Mouse (Mus musculus) embryonic facial prominence, embryonic 12.5 days (tissue): ENCODE measurements around the gene Zfp334. TPM values are rescaled to one million over a fixed set of nuclear protein-coding genes. Genes with fewer than 3 reads are reported as not detected.

Source experiments
- ATAC-seq: fragments of 200-750 bp; cut with Nextera tagmentation; 2 replicates; pipeline ENCODE4 v1.8.0; 2017; ENCODE audit not compliant: insufficient number of reproducible peaks, insufficient read depth, low FRiP score, low TSS enrichment
- H3K27ac ChIP-seq: fragments of 300-500 bp; sonication (generic); 2 replicates; pipeline ENCODE4 v1.5.1; 2016; ENCODE audit warnings: mild to moderate bottlenecking
- H3K27me3 ChIP-seq: fragments of 300-500 bp; sonication (generic); 2 replicates; pipeline ENCODE4 v1.6.1; 2016; ENCODE audit warnings: mild to moderate bottlenecking, moderate library complexity
- H3K36me3 ChIP-seq: fragments of 300-500 bp; sonication (generic); 2 replicates; pipeline ENCODE4 v1.6.1; 2016; ENCODE audit warnings: mild to moderate bottlenecking
- H3K4me1 ChIP-seq: fragments of 300-500 bp; sonication (generic); 2 replicates; pipeline ENCODE4 v1.6.1; 2016
- H3K4me2 ChIP-seq: fragments of 300-500 bp; sonication (generic); replicated peaks from 2 replicates; pipeline ENCODE4 v1.6.1; 2016; ENCODE audit warnings: mild to moderate bottlenecking, moderate library complexity
- H3K4me3 ChIP-seq: fragments of 300-500 bp; sonication (generic); 2 replicates; pipeline ENCODE4 v1.5.1; 2016; ENCODE audit warnings: mild to moderate bottlenecking
- H3K9ac ChIP-seq: fragments of 300-500 bp; sonication (generic); 2 replicates; pipeline ENCODE4 v1.6.1; 2016; ENCODE audit warnings: mild to moderate bottlenecking, moderate library complexity
- H3K9me3 ChIP-seq: fragments of 300-500 bp; sonication (generic); 2 replicates; pipeline ENCODE4 v1.6.1; 2016; ENCODE audit warnings: mild to moderate bottlenecking, moderate library complexity
- WGBS: fragments of 180-500 bp; shearing (Covaris S2); methylation state at CpG from one replicate; pipeline ENCODE4 v1.1.7; 2016; 5-methylcytosine and 5-hydroxymethylcytosine counted together
- polyA plus RNA-seq: library from polyadenylated mRNA; unstranded; fragments of >200 nt; fragmentation: Nextera tagmentation; extraction: Ambion mirVana; gene quantifications from 2 replicates; pipeline ENCODE4 v1.2.1, GENCODE M21; 2016

Gene Zfp334
- polyA plus RNA-seq, 1 experiment from 2014 or later = 17.1 TPM

DNA sequence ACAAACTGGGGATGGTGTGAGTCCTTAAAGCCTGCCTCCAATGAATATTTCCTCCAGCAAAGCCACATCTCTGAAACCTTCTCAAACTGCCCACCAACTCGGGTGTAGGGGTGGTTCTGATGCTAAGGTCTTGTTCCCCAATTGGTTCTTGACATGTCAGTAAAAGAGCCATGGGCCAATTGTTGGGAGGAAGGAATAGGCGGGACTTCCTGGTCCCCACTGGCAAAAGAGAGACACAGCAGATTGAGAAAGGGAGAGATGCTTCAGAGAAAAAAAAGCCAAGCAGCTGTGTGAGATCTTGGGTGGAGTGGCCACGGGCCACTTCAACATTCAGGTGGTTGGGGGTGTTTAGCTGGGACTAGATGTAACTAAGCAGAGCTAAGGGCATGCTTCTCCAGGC lies 17.0 kb downstream of the Zfp334 start:
- Histone ChIP-seq H3K36me3 (peaks cover 17% of the 10 kb centered on the region), H3K27me3 (peaks cover 3% of the 10 kb centered on the region), H3K4me3 (no peak overlapping the region), H3K9ac (no peak overlapping the region), H3K9me3 (no peaks in the 10 kb centered on the region), H3K27ac (no peak overlapping the region), H3K4me1 (peaks cover 15% of the 10 kb centered on the region; the same call in 1 of the 2 replicates), H3K4me2 (0 out of 2 replicates have a peak overlapping the region, but pooled peaks have one; percentile 2)
- no peak for ATAC-seq
- WGBS = 27% methylated on average over 3 of the region's 3 CpGs

DNA sequence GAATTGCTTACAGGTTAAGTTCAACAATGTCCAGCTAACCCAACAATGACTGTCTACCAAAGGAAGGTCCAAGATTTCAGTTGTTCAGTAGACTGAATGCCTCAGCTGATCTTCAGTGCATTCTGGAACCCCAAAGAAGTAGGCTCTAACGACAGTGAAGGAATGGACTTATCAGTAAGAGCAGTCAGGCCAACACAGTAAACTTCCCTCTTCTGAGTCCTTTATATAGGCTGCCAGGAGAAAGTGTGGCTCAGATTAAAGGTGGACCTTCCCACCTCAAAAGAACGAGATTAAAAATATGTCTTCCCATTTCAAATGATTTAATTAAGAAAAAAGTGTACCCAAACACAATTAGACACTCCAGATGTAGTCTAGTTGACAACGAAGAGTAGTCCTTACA lies 17.7 kb downstream of the Zfp334 start:
- Histone ChIP-seq H3K27ac (no peak overlapping the region), H3K4me1 (peaks cover 15% of the 10 kb centered on the region; the same call in 1 of the 2 replicates), H3K36me3 (peaks cover 11% of the 10 kb centered on the region), H3K4me3 (no peak overlapping the region), H3K9me3 (no peaks in the 10 kb centered on the region), H3K27me3 (peaks cover 6% of the 10 kb centered on the region), H3K9ac (no peak overlapping the region), H3K4me2 (no peak overlapping the region)
- 71% methylated on average over 3 of the region's 3 CpGs for WGBS
- no peak for ATAC-seq

DNA sequence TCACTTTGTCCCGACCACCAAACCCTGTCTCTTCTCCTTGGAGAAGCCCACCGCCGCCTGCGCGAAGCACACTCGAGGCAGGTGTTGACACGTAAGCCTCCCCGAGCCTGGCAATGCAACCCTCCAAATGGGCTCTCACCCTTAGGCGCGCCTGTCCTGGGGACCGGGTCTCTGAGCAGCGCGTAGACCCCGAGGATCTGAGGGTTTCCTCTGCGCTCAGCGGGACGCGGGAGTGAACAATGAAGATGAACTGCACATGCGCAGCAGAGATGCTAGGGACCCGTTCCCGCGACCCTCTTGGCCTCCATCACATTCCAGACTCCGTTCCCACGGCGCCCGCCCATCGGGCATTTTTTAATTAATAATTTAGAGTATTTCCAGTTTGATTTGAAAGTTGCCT lies 19.6 kb downstream of the Zfp334 start, which contains the start of gene Zfp663:
Gene Zfp663, minus strand, starts transcription at position 234 of the 400 bp plus-strand sequence.
- Histone ChIP-seq H3K4me1 (peaks cover 21% of the 10 kb centered on the region; the same call in 1 of the 2 replicates), H3K36me3 (no peaks in the 10 kb centered on the region), H3K4me3 (peak within 1 kb of the TSS; percentile 42), H3K27me3 (peaks cover 6% of the 10 kb centered on the region), H3K4me2 (peak within 1 kb of the TSS; percentile 84), H3K9ac (peak within 1 kb of the TSS; percentile 51), H3K27ac (no peak within 1 kb of the TSS), H3K9me3 (no peaks in the 10 kb centered on the region)
- under 1% methylated on average over 27 of the region's 27 CpGs for WGBS
- no peak for ATAC-seq

- Histone ChIP-seq H3K9ac (peak overlapping the region; percentile 51), H3K27ac (no peak overlapping the region), H3K9me3 (no peaks in the 10 kb centered on the region), H3K36me3 (no peaks in the 10 kb centered on the region), H3K4me3 (peak overlapping the region; percentile 42), H3K4me1 (peaks cover 21% of the 10 kb centered on the region; the same call in 1 of the 2 replicates), H3K27me3 (peaks cover 6% of the 10 kb centered on the region), H3K4me2 (peak overlapping the region; percentile 84)
- 2% methylated on average over 12 of the region's 13 CpGs for WGBS
- no peak for ATAC-seq
Measured at GRCm38 (mm10) chr2:165367868-165368439, 20.1 kb downstream of the Zfp334 start.

DNA sequence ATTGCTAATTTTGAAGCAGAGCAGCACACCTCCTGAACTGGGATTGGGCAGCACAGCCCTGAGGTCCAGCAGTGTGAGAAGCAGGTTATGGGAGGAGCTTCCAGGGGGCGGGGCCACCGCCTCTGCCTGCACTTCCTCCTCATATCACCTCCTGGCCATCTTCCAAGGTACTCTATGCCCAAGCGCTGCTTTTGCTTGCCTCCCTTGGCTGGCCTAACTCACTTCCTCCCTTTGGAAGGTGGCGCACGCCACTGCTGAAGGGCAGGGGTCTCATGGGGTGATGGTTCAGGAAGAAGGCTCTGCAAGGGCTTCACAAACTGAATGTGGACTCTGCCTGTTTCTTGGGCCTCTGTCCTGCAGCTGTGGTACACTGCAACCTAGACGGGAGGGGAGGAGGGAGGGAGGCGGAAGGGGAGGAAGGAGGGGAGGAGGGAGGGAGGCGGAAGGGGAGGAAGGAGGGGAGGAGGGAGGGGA lies 21.0 kb downstream of the Zfp334 start:
- ATAC-seq = peak; percentile 61; the same call in 1 of the 2 replicates
- H3K9me3 ChIP-seq = no peaks in the 10 kb centered on the region
- no peaks in the 10 kb centered on the region for H3K36me3 ChIP-seq
- H3K4me1 ChIP-seq = peaks cover 21% of the 10 kb centered on the region; the same call in 1 of the 2 replicates
- 0 out of 2 replicates have a peak overlapping the region, but pooled peaks have one; percentile 46 for H3K27ac ChIP-seq
- H3K9ac ChIP-seq = no peak overlapping the region
- no peak overlapping the region for H3K4me3 ChIP-seq
- H3K27me3 ChIP-seq = peaks cover 6% of the 10 kb centered on the region
- H3K4me2 ChIP-seq = peak overlapping the region; percentile 84
- WGBS = 5% methylated on average over 6 of the region's 8 CpGs

DNA sequence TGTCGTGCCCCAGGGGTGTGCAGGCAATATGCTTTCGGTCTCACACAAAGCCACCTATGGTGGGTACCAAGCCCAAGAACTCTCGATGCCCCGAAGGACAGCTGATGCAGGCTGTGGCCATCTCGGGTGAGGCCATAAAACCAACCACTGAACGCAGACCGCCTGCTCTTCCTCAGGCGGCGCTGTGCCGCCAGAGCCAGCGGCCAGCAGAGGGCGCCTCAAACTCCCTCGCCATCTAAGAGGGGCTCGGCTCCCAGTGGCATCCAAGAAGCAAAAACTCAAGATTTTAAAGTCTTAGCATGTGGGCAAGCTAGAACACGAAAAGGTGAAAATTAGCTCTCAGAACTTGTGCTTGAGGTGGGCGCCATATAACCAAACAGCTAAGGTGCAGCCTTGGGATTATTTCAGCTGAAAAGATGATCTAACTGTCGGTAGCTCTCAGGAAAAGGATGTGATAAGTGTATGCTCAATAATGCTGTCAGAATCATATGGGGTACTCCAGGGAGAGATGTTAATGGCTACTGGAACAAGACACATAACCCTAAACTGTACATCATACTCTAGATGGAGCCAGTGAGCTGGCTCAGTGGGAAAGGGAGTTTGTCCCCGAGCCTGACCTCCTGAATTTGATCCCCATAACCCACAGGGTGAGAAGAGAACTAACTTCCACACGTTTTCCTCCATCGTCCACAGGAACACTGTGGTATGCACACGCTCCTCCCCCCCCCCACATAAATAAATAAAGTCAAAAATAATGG lies 23.5 kb downstream of the Zfp334 start:
- H3K27ac ChIP-seq = no peak overlapping the region
- H3K36me3 ChIP-seq = no peaks in the 10 kb centered on the region
- peaks cover 21% of the 10 kb centered on the region; the same call in 1 of the 2 replicates for H3K4me1 ChIP-seq
- H3K9ac ChIP-seq = 0 out of 2 replicates have a peak overlapping the region, but pooled peaks have one; percentile 19
- H3K4me2 ChIP-seq = peak overlapping the region; percentile 31; the same call in 1 of the 2 replicates
- no peak overlapping the region for H3K4me3 ChIP-seq
- no peak for ATAC-seq
- 15% methylated on average over 21 of the region's 21 CpGs for WGBS
- peaks cover 5% of the 10 kb centered on the region for H3K27me3 ChIP-seq
- no peaks in the 10 kb centered on the region for H3K9me3 ChIP-seq

DNA sequence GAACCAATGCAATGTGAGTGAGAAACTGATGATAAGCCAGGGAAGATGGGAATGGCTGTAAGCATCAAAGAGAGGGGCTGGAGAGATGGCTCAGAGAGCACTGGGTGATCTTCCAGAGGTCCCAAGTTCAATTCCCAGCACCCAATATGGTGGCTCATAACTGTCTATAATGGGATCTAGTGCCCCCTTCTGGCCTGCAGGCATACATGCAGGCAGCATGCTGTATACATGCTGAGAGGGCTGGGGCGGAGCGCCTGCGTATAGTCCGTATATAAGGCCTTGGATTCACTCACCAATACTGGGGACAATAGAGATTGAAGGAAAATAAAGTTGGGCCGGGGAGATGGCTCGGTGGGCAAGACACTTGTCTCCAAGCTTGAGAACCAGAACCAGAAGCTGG lies 24.8 kb downstream of the Zfp334 start:
- no peak overlapping the region for H3K27ac ChIP-seq
- H3K4me1 ChIP-seq = peaks cover 16% of the 10 kb centered on the region; the same call in 1 of the 2 replicates
- no peak overlapping the region for H3K9ac ChIP-seq
- H3K27me3 ChIP-seq = peaks cover 4% of the 10 kb centered on the region
- no peak overlapping the region for H3K4me3 ChIP-seq
- no peaks in the 10 kb centered on the region for H3K36me3 ChIP-seq
- H3K4me2 ChIP-seq = no peak overlapping the region
- H3K9me3 ChIP-seq = no peaks in the 10 kb centered on the region
- 87% methylated on average over 6 of the region's 6 CpGs for WGBS
- ATAC-seq = no peak

DNA sequence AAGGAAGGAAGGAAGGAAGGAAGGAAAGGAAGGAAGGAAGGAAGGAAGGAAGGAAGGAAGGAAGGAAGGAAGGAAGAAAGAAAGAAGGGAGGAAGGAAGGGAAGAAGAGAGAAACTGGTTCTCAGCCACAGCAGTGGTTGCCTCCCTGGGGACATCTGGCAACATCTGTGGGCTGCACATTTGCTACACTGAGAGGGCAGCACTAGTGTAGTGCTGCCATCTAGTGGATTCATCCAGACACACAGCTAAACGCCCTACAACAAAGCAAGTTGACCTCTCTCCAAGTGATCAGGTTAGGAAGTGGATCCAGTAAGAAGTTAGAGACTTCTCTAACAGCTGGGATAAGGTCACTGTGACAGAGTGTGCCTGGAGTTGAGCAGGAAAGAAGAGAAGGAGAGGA lies 27.2 kb downstream of the Zfp334 start:
- no peak overlapping the region for H3K9ac ChIP-seq
- no peaks in the 10 kb centered on the region for H3K36me3 ChIP-seq
- no peak overlapping the region for H3K4me2 ChIP-seq
- H3K27me3 ChIP-seq = peaks cover 4% of the 10 kb centered on the region; the same call in 1 of the 2 replicates
- 0 out of 2 replicates have a peak, but pooled peaks cover 6% of the 10 kb centered on the region for H3K4me1 ChIP-seq
- no peak overlapping the region for H3K4me3 ChIP-seq
- no peak overlapping the region for H3K27ac ChIP-seq
- no peak for ATAC-seq
- 0% methylated on average over 1 of the region's 1 CpGs for WGBS
- H3K9me3 ChIP-seq = no peaks in the 10 kb centered on the region

- Histone ChIP-seq H3K9me3 (peaks cover 21% of the 10 kb centered on the region), H3K27ac (no peak overlapping the region), H3K36me3 (peaks cover 7% of the 10 kb centered on the region), H3K9ac (no peak overlapping the region), H3K27me3 (no peaks in the 10 kb centered on the region), H3K4me2 (no peak overlapping the region), H3K4me3 (no peak overlapping the region), H3K4me1 (no peaks in the 10 kb centered on the region)
- ATAC-seq = no peak
- 88% methylated on average over 20 of the region's 20 CpGs for whole genome bisulfite sequencing
Measured at GRCm38 (mm10) chr2:165351828-165352513, 36.1 kb downstream of the Zfp334 start.

DNA sequence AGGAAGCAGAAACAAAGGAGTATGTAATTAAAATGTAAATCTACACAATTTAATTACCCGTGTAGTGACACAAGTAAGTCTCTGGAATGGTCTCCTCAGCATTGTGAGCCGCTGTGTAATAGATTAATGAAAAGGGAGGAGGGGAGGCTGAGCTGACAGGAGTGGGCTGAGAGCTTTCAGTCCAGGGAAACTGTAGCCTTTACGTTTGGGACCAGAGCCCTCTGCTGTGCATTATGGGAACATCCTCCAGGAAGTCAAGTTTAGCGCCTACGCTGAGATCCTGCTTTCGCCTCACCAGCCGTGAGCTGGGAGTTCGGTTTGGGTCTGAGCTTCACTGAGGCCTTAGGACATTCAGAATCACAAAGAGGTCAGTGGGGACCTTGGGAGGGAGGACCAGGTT lies 38.6 kb downstream of the Zfp334 start:
- H3K9me3 ChIP-seq = peaks cover 21% of the 10 kb centered on the region
- 20% methylated on average over 8 of the region's 8 CpGs for WGBS
- no peak overlapping the region for H3K4me2 ChIP-seq
- H3K9ac ChIP-seq = no peak overlapping the region
- peaks cover 7% of the 10 kb centered on the region for H3K36me3 ChIP-seq
- H3K4me1 ChIP-seq = no peaks in the 10 kb centered on the region
- no peaks in the 10 kb centered on the region for H3K27me3 ChIP-seq
- no peak overlapping the region for H3K27ac ChIP-seq
- ATAC-seq = no peak
- H3K4me3 ChIP-seq = no peak overlapping the region

GRCm38 (mm10) chr2:165346180-165346579 lies 41.9 kb downstream of the Zfp334 start:
- H3K27ac ChIP-seq = no peak overlapping the region
- no peak for ATAC-seq
- WGBS = 92% methylated on average over 5 of the region's 5 CpGs

More at GRCm38 (mm10) chr2:165346180-165346579, 41.9 kb downstream of the Zfp334 start:
- no peak overlapping the region for H3K9ac ChIP-seq
- no peaks in the 10 kb centered on the region for H3K27me3 ChIP-seq
- H3K36me3 ChIP-seq = no peaks in the 10 kb centered on the region
- H3K9me3 ChIP-seq = no peaks in the 10 kb centered on the region
- no peak overlapping the region for H3K4me2 ChIP-seq
- no peaks in the 10 kb centered on the region for H3K4me1 ChIP-seq
- H3K4me3 ChIP-seq = no peak overlapping the region
